Mouse (Mus musculus) liver, postnatal 0 days (tissue): ENCODE results near the gene Pole3. TPM values are rescaled to one million over a fixed set of nuclear protein-coding genes. Genes with fewer than 3 reads are reported as not detected.
A peak's percentile ranks its signal among the peaks of the same experiment; 100 is the strongest.

Experiments
- ATAC-seq: fragments of 200-750 bp; cut with Nextera tagmentation; 2 replicates; pipeline ENCODE4 v1.8.0; 2017; ENCODE audit warnings: mild to moderate bottlenecking, moderate library complexity
- DNase-seq: peaks from one replicate; pipeline ENCODE4 v3.0.0-alpha.2; 2016
- H3K27ac ChIP-seq: fragments of 300-500 bp; sonication (generic); 2 replicates; pipeline ENCODE4 v1.5.1; 2014; ENCODE audit warnings: antibody characterized with exemption, moderate library complexity, mild to moderate bottlenecking, low read depth
- H3K27me3 ChIP-seq: fragments of 300-500 bp; sonication (generic); 2 replicates; pipeline ENCODE4 v1.6.1; 2014; ENCODE audit warnings: low read length, control low read depth, mixed read lengths; ENCODE audit not compliant: insufficient read depth
- H3K36me3 ChIP-seq: fragments of 300-500 bp; sonication (generic); replicated peaks from 2 replicates; pipeline ENCODE4 v1.6.1; 2014; ENCODE audit warnings: mild to moderate bottlenecking, control low read depth, low read length, moderate library complexity, mixed read lengths; ENCODE audit not compliant: insufficient read depth
- H3K4me1 ChIP-seq: fragments of 300-500 bp; sonication (generic); 2 replicates; pipeline ENCODE4 v1.6.1; 2014; ENCODE audit warnings: antibody characterized with exemption, mild to moderate bottlenecking, control low read depth; ENCODE audit not compliant: insufficient read depth
- H3K4me2 ChIP-seq: fragments of 300-500 bp; sonication (generic); 2 replicates; pipeline ENCODE4 v1.6.1; 2014; ENCODE audit warnings: low read depth, mild to moderate bottlenecking, low read length, moderate library complexity, mixed read lengths
- H3K4me3 ChIP-seq: fragments of 300-500 bp; sonication (generic); 2 replicates; pipeline ENCODE4 v1.5.1; 2014; ENCODE audit warnings: low read depth, low read length
- H3K9ac ChIP-seq: fragments of 300-500 bp; sonication (generic); replicated peaks from 2 replicates; pipeline ENCODE4 v1.6.1; 2014; ENCODE audit warnings: mild to moderate bottlenecking, moderate library complexity
- H3K9me3 ChIP-seq: fragments of 300-500 bp; sonication (generic); 2 replicates; pipeline ENCODE4 v1.6.1; 2016; ENCODE audit warnings: mild to moderate bottlenecking, control low read depth, low read length, mixed read lengths
- CTCF ChIP-seq: sonication (generic); IDR thresholded peaks from 2 replicates; pipeline ENCODE4 v1.5.1; 2016; ENCODE audit warnings: antibody characterized with exemption, low read depth
- EP300 ChIP-seq: IDR thresholded peaks from 2 replicates; pipeline ENCODE4 v1.6.1; 2016; ENCODE audit warnings: antibody characterized with exemption, low read depth, mild to moderate bottlenecking
- WGBS: fragments of 180-500 bp; shearing (Covaris S2); extraction: QIAGEN DNeasy Blood & Tissue Kit; methylation state at CpG from one replicate; pipeline ENCODE4 v1.1.7; 2014; ENCODE audit not compliant: insufficient replicate concordance; 5-methylcytosine and 5-hydroxymethylcytosine counted together
- polyA plus RNA-seq: library from polyadenylated mRNA; unstranded; fragments of >200 nt; fragmentation: Nextera tagmentation; extraction: Ambion mirVana; gene quantifications from 2 replicates; pipeline ENCODE4 v1.2.1, GENCODE M21; 2015

The Pole3 gene
- polyA plus RNA-seq, 1 experiment from 2014 or later: 29.2 TPM

GRCm38 (mm10) chr4:62544801-62545200, 19.9 kb upstream of the Pole3 start:
- H3K36me3 ChIP-seq: no peaks in the 10 kb centered on the region
- no peak overlapping the region for H3K4me2 ChIP-seq
- H3K4me1 ChIP-seq: no peaks in the 10 kb centered on the region
- H3K9ac ChIP-seq: no peak overlapping the region
- no peaks in the 10 kb centered on the region for H3K9me3 ChIP-seq
- H3K27me3 ChIP-seq: no peaks in the 10 kb centered on the region
- no peak overlapping the region for H3K27ac ChIP-seq
- ATAC-seq: no peak
- no peak for DNase-seq
- H3K4me3 ChIP-seq: no peak overlapping the region
- TF ChIP-seq EP300: no peak
- TF ChIP-seq CTCF: no peak

- DNase-seq (no peak), ATAC-seq (no peak)
- no peaks in the 10 kb centered on the region for H3K27me3 ChIP-seq
- no peak for TF ChIP-seq CTCF
- no peak for TF ChIP-seq EP300
- H3K27ac ChIP-seq: no peak overlapping the region
- H3K4me3 ChIP-seq: no peak overlapping the region
- H3K9ac ChIP-seq: no peak overlapping the region
- WGBS: 83% methylated on average over 6 of the region's 6 CpGs
- H3K4me1 ChIP-seq: no peaks in the 10 kb centered on the region
- no peaks in the 10 kb centered on the region for H3K9me3 ChIP-seq
- no peak overlapping the region for H3K4me2 ChIP-seq
- H3K36me3 ChIP-seq: no peaks in the 10 kb centered on the region
These were observed 18.9 kb upstream of the Pole3 start for GRCm38 (mm10) chr4:62543782-62544181.

- Histone ChIP-seq H3K9ac (no peak overlapping the region), H3K27me3 (no peaks in the 10 kb centered on the region), H3K4me3 (no peak overlapping the region), H3K4me2 (no peak overlapping the region), H3K4me1 (no peaks in the 10 kb centered on the region), H3K27ac (no peak overlapping the region), H3K36me3 (no peaks in the 10 kb centered on the region), H3K9me3 (no peaks in the 10 kb centered on the region)
- no peak for TF ChIP-seq EP300
- TF ChIP-seq CTCF: no peak
- no peak for ATAC-seq
- no peak for DNase-seq
- WGBS: 80% methylated on average over 3 of the region's 3 CpGs
These were observed 16.9 kb upstream of the Pole3 start for GRCm38 (mm10) chr4:62541802-62542201.

GRCm38 (mm10) chr4:62533729-62534128, 8.9 kb upstream of the Pole3 start:
- DNase-seq (no peak), ATAC-seq (no peak)
- 79% methylated on average over 6 of the region's 6 CpGs for WGBS
- Histone ChIP-seq H3K4me2 (no peak overlapping the region), H3K27ac (no peak overlapping the region), H3K36me3 (no peaks in the 10 kb centered on the region), H3K9me3 (no peaks in the 10 kb centered on the region), H3K9ac (no peak overlapping the region), H3K4me1 (no peaks in the 10 kb centered on the region), H3K27me3 (no peaks in the 10 kb centered on the region), H3K4me3 (no peak overlapping the region)
- TF ChIP-seq CTCF: no peak
- no peak for TF ChIP-seq EP300

- Histone ChIP-seq H3K36me3 (0 out of 2 replicates have a peak, but pooled peaks cover 2% of the 10 kb centered on the region), H3K27me3 (no peaks in the 10 kb centered on the region), H3K27ac (no peak overlapping the region), H3K4me1 (peaks cover 8% of the 10 kb centered on the region; the same call in 1 of the 2 replicates), H3K4me3 (no peak overlapping the region), H3K9me3 (no peaks in the 10 kb centered on the region), H3K9ac (no peak overlapping the region), H3K4me2 (no peak overlapping the region)
- WGBS: 47% methylated on average over 4 of the region's 4 CpGs
- no peak for TF ChIP-seq EP300
- no peak for ATAC-seq
- no peak for DNase-seq
These were observed 2.8 kb upstream of the Pole3 start for GRCm38 (mm10) chr4:62527655-62528054.

- H3K36me3 ChIP-seq: 0 out of 2 replicates have a peak, but pooled peaks cover 2% of the 10 kb centered on the region
- TF ChIP-seq CTCF (no peak), EP300 (no peak)
- no peak overlapping the region for H3K27ac ChIP-seq
- H3K9me3 ChIP-seq: no peaks in the 10 kb centered on the region
- ATAC-seq (no peak), DNase-seq (no peak)
- no peak overlapping the region for H3K9ac ChIP-seq
- WGBS: 62% methylated on average over 2 of the region's 2 CpGs
- no peak overlapping the region for H3K4me3 ChIP-seq
- no peaks in the 10 kb centered on the region for H3K27me3 ChIP-seq
- peaks cover 8% of the 10 kb centered on the region; the same call in 1 of the 2 replicates for H3K4me1 ChIP-seq
- H3K4me2 ChIP-seq: no peak overlapping the region
These were observed 1.4 kb upstream of the Pole3 start for GRCm38 (mm10) chr4:62526256-62526655.

GRCm38 (mm10) chr4:62525489-62525811, 582 bp upstream of the Pole3 start:
- Histone ChIP-seq H3K4me3 (peak overlapping the region; percentile 87), H3K36me3 (0 out of 2 replicates have a peak, but pooled peaks cover 2% of the 10 kb centered on the region), H3K4me2 (peak overlapping the region; percentile 85), H3K9ac (no peak overlapping the region), H3K27me3 (no peaks in the 10 kb centered on the region), H3K9me3 (no peaks in the 10 kb centered on the region), H3K4me1 (peaks cover 10% of the 10 kb centered on the region; the same call in 1 of the 2 replicates), H3K27ac (no peak overlapping the region)
- TF ChIP-seq CTCF: no peak
- no peak for TF ChIP-seq EP300
- ATAC-seq: no peak
- no peak for DNase-seq
- WGBS: 2% methylated on average over 10 of the region's 10 CpGs
